Mouse (Mus musculus): ENCODE measurements at regions not wholly inside any gene's neighbourhood (a gene's known extent, or its start where the extent isn't known, plus 50 kb on each side); places are given as distances from the start of the nearest gene placed in this dataset.

- Histone ChIP-seq H3K27ac (replicated peaks; ENCODE audit: low read depth, low read length) (no peak overlapping the region), H3K9ac (replicated peaks; ENCODE audit: low read length) (no peak overlapping the region), H3K36me3 (ENCODE audit: control insufficient read depth, insufficient read depth, low read length) (no peaks in the 10 kb centered on the region), H3K4me2 (ENCODE audit: low read length) (no peak overlapping the region), H3K4me3 (replicated peaks; ENCODE audit: low read depth, low read length) (no peak overlapping the region), H3K27me3 (ENCODE audit: control insufficient read depth, insufficient read depth, low read length) (no peaks in the 10 kb centered on the region), H3K4me1 (ENCODE audit: control insufficient read depth, insufficient read depth, low read length) (peaks cover 4% of the 10 kb centered on the region; the same call in 1 of the 2 replicates), H3K9me3 (ENCODE audit: control insufficient read depth, low read length) (no peaks in the 10 kb centered on the region)
- WGBS, result 61% methylated on average over 6 of the region's 6 CpGs
- peak; percentile 29 for DNase-seq
- ATAC-seq (ENCODE audit: low FRiP score, low TSS enrichment), result no peak; the same call in 1 of the 2 replicates
These were observed 2119.9 kb upstream of the Lrrc6 start for GRCm38 (mm10) chr15:68620417-68621214.

- DNase-seq (no peak), ATAC-seq (ENCODE audit: low FRiP score, low TSS enrichment) (no peak)
- H3K9ac ChIP-seq (replicated peaks; ENCODE audit: low read length), result no peak overlapping the region
- no peaks in the 10 kb centered on the region for H3K4me1 ChIP-seq (ENCODE audit: control insufficient read depth, insufficient read depth, low read length)
- H3K27ac ChIP-seq (replicated peaks; ENCODE audit: low read depth, low read length), result no peak overlapping the region
- H3K4me3 ChIP-seq (replicated peaks; ENCODE audit: low read depth, low read length), result no peak overlapping the region
- H3K27me3 ChIP-seq (ENCODE audit: control insufficient read depth, insufficient read depth, low read length), result no peaks in the 10 kb centered on the region
- no peak overlapping the region for H3K4me2 ChIP-seq (ENCODE audit: low read length)
- 75% methylated on average over 8 of the region's 8 CpGs for WGBS
- H3K36me3 ChIP-seq (ENCODE audit: control insufficient read depth, insufficient read depth, low read length), result no peaks in the 10 kb centered on the region
- H3K9me3 ChIP-seq (ENCODE audit: control insufficient read depth, low read length), result no peaks in the 10 kb centered on the region
These were observed 2105.5 kb upstream of the Lrrc6 start for GRCm38 (mm10) chr15:68606110-68606791.

GRCm38 (mm10) chr15:68605478-68605877 lies 2104.8 kb upstream of the Lrrc6 start:
- H3K4me3 ChIP-seq (replicated peaks; ENCODE audit: low read depth, low read length), result no peak overlapping the region
- no peaks in the 10 kb centered on the region for H3K27me3 ChIP-seq (ENCODE audit: control insufficient read depth, insufficient read depth, low read length)
- WGBS, result 87% methylated on average over 2 of the region's 2 CpGs
- H3K9me3 ChIP-seq (ENCODE audit: control insufficient read depth, low read length), result no peaks in the 10 kb centered on the region
- no peak for ATAC-seq (ENCODE audit: low FRiP score, low TSS enrichment)
- no peaks in the 10 kb centered on the region for H3K36me3 ChIP-seq (ENCODE audit: control insufficient read depth, insufficient read depth, low read length)
- no peak overlapping the region for H3K4me2 ChIP-seq (ENCODE audit: low read length)
- no peak overlapping the region for H3K9ac ChIP-seq (replicated peaks; ENCODE audit: low read length)
- H3K4me1 ChIP-seq (ENCODE audit: control insufficient read depth, insufficient read depth, low read length), result no peaks in the 10 kb centered on the region
- H3K27ac ChIP-seq (replicated peaks; ENCODE audit: low read depth, low read length), result no peak overlapping the region
- no peak for DNase-seq

- no peak overlapping the region for H3K4me2 ChIP-seq (ENCODE audit: low read length)
- WGBS, result 88% methylated on average over 4 of the region's 4 CpGs
- no peaks in the 10 kb centered on the region for H3K9me3 ChIP-seq (ENCODE audit: control insufficient read depth, low read length)
- no peaks in the 10 kb centered on the region for H3K27me3 ChIP-seq (ENCODE audit: control insufficient read depth, insufficient read depth, low read length)
- no peaks in the 10 kb centered on the region for H3K4me1 ChIP-seq (ENCODE audit: control insufficient read depth, insufficient read depth, low read length)
- no peak for ATAC-seq (ENCODE audit: low FRiP score, low TSS enrichment)
- no peaks in the 10 kb centered on the region for H3K36me3 ChIP-seq (ENCODE audit: control insufficient read depth, insufficient read depth, low read length)
- no peak overlapping the region for H3K27ac ChIP-seq (replicated peaks; ENCODE audit: low read depth, low read length)
- DNase-seq, result no peak
- H3K4me3 ChIP-seq (replicated peaks; ENCODE audit: low read depth, low read length), result no peak overlapping the region
- H3K9ac ChIP-seq (replicated peaks; ENCODE audit: low read length), result no peak overlapping the region
These were observed 2081.5 kb upstream of the Lrrc6 start for GRCm38 (mm10) chr15:68582177-68582576.

GRCm38 (mm10) chr15:68579486-68579885 lies 2078.8 kb upstream of the Lrrc6 start:
- Histone ChIP-seq H3K36me3 (ENCODE audit: control insufficient read depth, insufficient read depth, low read length) (no peaks in the 10 kb centered on the region), H3K4me3 (replicated peaks; ENCODE audit: low read depth, low read length) (no peak overlapping the region), H3K9ac (replicated peaks; ENCODE audit: low read length) (no peak overlapping the region), H3K4me2 (ENCODE audit: low read length) (no peak overlapping the region), H3K9me3 (ENCODE audit: control insufficient read depth, low read length) (no peaks in the 10 kb centered on the region), H3K4me1 (ENCODE audit: control insufficient read depth, insufficient read depth, low read length) (no peaks in the 10 kb centered on the region), H3K27ac (replicated peaks; ENCODE audit: low read depth, low read length) (no peak overlapping the region), H3K27me3 (ENCODE audit: control insufficient read depth, insufficient read depth, low read length) (no peaks in the 10 kb centered on the region)
- WGBS, result 95% methylated on average over 2 of the region's 2 CpGs
- DNase-seq (no peak), ATAC-seq (ENCODE audit: low FRiP score, low TSS enrichment) (no peak)

- WGBS, result 87% methylated on average over 3 of the region's 3 CpGs
These were observed 2059.9 kb upstream of the Lrrc6 start for GRCm38 (mm10) chr15:68560654-68561053.

GRCm38 (mm10) chr15:68556133-68556532 lies 2055.4 kb upstream of the Lrrc6 start:
- no peak overlapping the region for H3K27ac ChIP-seq (replicated peaks; ENCODE audit: low read depth, low read length)
- H3K4me2 ChIP-seq (ENCODE audit: low read length), result no peak overlapping the region
- H3K9ac ChIP-seq (replicated peaks; ENCODE audit: low read length), result no peak overlapping the region
- no peaks in the 10 kb centered on the region for H3K27me3 ChIP-seq (ENCODE audit: control insufficient read depth, insufficient read depth, low read length)
- DNase-seq, result no peak
- no peak for ATAC-seq (ENCODE audit: low FRiP score, low TSS enrichment)
- 84% methylated on average over 7 of the region's 7 CpGs for WGBS
- no peaks in the 10 kb centered on the region for H3K4me1 ChIP-seq (ENCODE audit: control insufficient read depth, insufficient read depth, low read length)
- no peaks in the 10 kb centered on the region for H3K9me3 ChIP-seq (ENCODE audit: control insufficient read depth, low read length)
- no peaks in the 10 kb centered on the region for H3K36me3 ChIP-seq (ENCODE audit: control insufficient read depth, insufficient read depth, low read length)
- H3K4me3 ChIP-seq (replicated peaks; ENCODE audit: low read depth, low read length), result no peak overlapping the region

More at GRCm38 (mm10) chr15:68560654-68561053, 2059.9 kb upstream of the Lrrc6 start:
- Histone ChIP-seq H3K4me2 (ENCODE audit: low read length) (no peak overlapping the region), H3K27me3 (ENCODE audit: control insufficient read depth, insufficient read depth, low read length) (no peaks in the 10 kb centered on the region), H3K4me3 (replicated peaks; ENCODE audit: low read depth, low read length) (no peak overlapping the region), H3K9me3 (ENCODE audit: control insufficient read depth, low read length) (no peaks in the 10 kb centered on the region), H3K27ac (replicated peaks; ENCODE audit: low read depth, low read length) (no peak overlapping the region), H3K36me3 (ENCODE audit: control insufficient read depth, insufficient read depth, low read length) (no peaks in the 10 kb centered on the region), H3K9ac (replicated peaks; ENCODE audit: low read length) (no peak overlapping the region), H3K4me1 (ENCODE audit: control insufficient read depth, insufficient read depth, low read length) (no peaks in the 10 kb centered on the region)
- ATAC-seq (ENCODE audit: low FRiP score, low TSS enrichment), result no peak
- DNase-seq, result no peak

- peak; percentile 1 for DNase-seq
- WGBS, result 20% methylated on average over 4 of the region's 4 CpGs
- Histone ChIP-seq H3K27me3 (ENCODE audit: control insufficient read depth, insufficient read depth, low read length) (no peaks in the 10 kb centered on the region), H3K27ac (replicated peaks; ENCODE audit: low read depth, low read length) (no peak overlapping the region), H3K4me1 (ENCODE audit: control insufficient read depth, insufficient read depth, low read length) (peaks cover 7% of the 10 kb centered on the region; the same call in 1 of the 2 replicates), H3K4me3 (replicated peaks; ENCODE audit: low read depth, low read length) (no peak overlapping the region), H3K36me3 (ENCODE audit: control insufficient read depth, insufficient read depth, low read length) (no peaks in the 10 kb centered on the region), H3K9me3 (ENCODE audit: control insufficient read depth, low read length) (no peaks in the 10 kb centered on the region), H3K9ac (replicated peaks; ENCODE audit: low read length) (no peak overlapping the region), H3K4me2 (ENCODE audit: low read length) (no peak overlapping the region)
- ATAC-seq (ENCODE audit: low FRiP score, low TSS enrichment), result no peak
These were observed 2035.3 kb upstream of the Lrrc6 start for GRCm38 (mm10) chr15:68536055-68536325.

Data from midbrain, embryonic 14.5 days (tissue).